Comparison of ENCODE assay signal across 21 mouse cellular contexts in genomic region chr2:45608926-45609325, GRCm38 (mm10).
A peak's percentile ranks its signal among the peaks of the same experiment; 100 is the strongest.
DNase-seq lines count a peak whose midpoint lies in the region; ATAC-seq and TF ChIP-seq lines count a peak whose summit lies in the region.
"Had no signal": no experiment of that assay in that cellular context is flagged by ENCODE, and none has a peak within 500 bp of the region (broad histone marks: within the 10 kb centered on the region; RNA-seq: fewer than 3 reads in every experiment).

No protein-coding gene starts in this region.

- no peaks in the 10 kb centered on the region for H3K27me3 ChIP-seq in intestine, embryonic 15.5 days (replicated peaks)
- H3K27me3 ChIP-seq in intestine, embryonic 16.5 days (replicated peaks; ENCODE audit: control insufficient read depth, insufficient read depth, low read length): no peaks in the 10 kb centered on the region
- no peaks in the 10 kb centered on the region for H3K27me3 ChIP-seq in intestine, postnatal 0 days (replicated peaks; ENCODE audit: control insufficient read depth, insufficient read depth, low read length)
- H3K27me3 ChIP-seq in lung, postnatal 0 days (replicated peaks; ENCODE audit: insufficient read depth, low read length): no peaks in the 10 kb centered on the region
- H3K27me3 ChIP-seq in forebrain, embryonic 11.5 days (ENCODE audit: control insufficient read depth, insufficient read depth, low read length): no peaks in the 10 kb centered on the region
- H3K27me3 ChIP-seq: CH12.LX, Patski had no signal

- H3K4me2 ChIP-seq in intestine, embryonic 15.5 days (replicated peaks): no peak overlapping the region
- no peak overlapping the region for H3K4me2 ChIP-seq in intestine, embryonic 16.5 days (ENCODE audit: low read depth, low read length)
- no peak overlapping the region for H3K4me2 ChIP-seq in intestine, postnatal 0 days (replicated peaks; ENCODE audit: low read depth)
- H3K4me2 ChIP-seq in lung, postnatal 0 days (replicated peaks; ENCODE audit: low read depth, low read length): no peak overlapping the region
- H3K4me2 ChIP-seq in forebrain, embryonic 11.5 days (ENCODE audit: low read depth, low read length, severe bottlenecking): no peak overlapping the region

- H3K4me1 ChIP-seq in intestine, embryonic 15.5 days (replicated peaks): no peaks in the 10 kb centered on the region
- no peaks in the 10 kb centered on the region for H3K4me1 ChIP-seq in intestine, embryonic 16.5 days (ENCODE audit: control insufficient read depth, insufficient read depth, low read length)
- H3K4me1 ChIP-seq in intestine, postnatal 0 days (replicated peaks; ENCODE audit: control insufficient read depth, insufficient read depth, low read length): no peaks in the 10 kb centered on the region
- no peaks in the 10 kb centered on the region for H3K4me1 ChIP-seq in lung, postnatal 0 days (ENCODE audit: insufficient read depth, low read depth, low read length)
- H3K4me1 ChIP-seq in forebrain, embryonic 11.5 days (replicated peaks; ENCODE audit: control insufficient read depth, insufficient read depth, low read length): no peaks in the 10 kb centered on the region

- no peak for TF ChIP-seq EP300 in lung, postnatal 0 days (IDR thresholded peaks at IDR 0.05)

- 91% methylated on average over 1 of the region's 1 CpGs for WGBS in intestine, embryonic 15.5 days
- 81% methylated on average over 1 of the region's 1 CpGs for WGBS in intestine, embryonic 16.5 days
- 63% methylated on average over 1 of the region's 1 CpGs for WGBS in intestine, postnatal 0 days
- WGBS in lung, postnatal 0 days: 97% methylated on average over 1 of the region's 1 CpGs
- WGBS in forebrain, embryonic 11.5 days: 96% methylated on average over 1 of the region's 1 CpGs

- ATAC-seq in intestine, embryonic 15.5 days: 0 out of 2 replicates have a peak, but pooled peaks have one; percentile 41
- ATAC-seq in intestine, embryonic 16.5 days: peak; percentile 71; the same call in 1 of the 2 replicates
- ATAC-seq in intestine, postnatal 0 days: peak; percentile 72
- ATAC-seq in lung, postnatal 0 days: no peak
- ATAC-seq in forebrain, embryonic 11.5 days (replicated peaks; ENCODE audit: low FRiP score): no peak
- ATAC-seq: activated CD4-positive, CD25-positive, alpha-beta regulatory T cell, adult 4 months; CD4-positive, CD25-positive, alpha-beta regulatory T cell, adult 4 months; Patski had no signal

- no peak overlapping the region for H3K4me3 ChIP-seq in intestine, embryonic 15.5 days (replicated peaks)
- H3K4me3 ChIP-seq in intestine, embryonic 16.5 days (ENCODE audit: low read length): no peak overlapping the region
- H3K4me3 ChIP-seq in intestine, postnatal 0 days (ENCODE audit: low read depth, low read length): no peak overlapping the region
- H3K4me3 ChIP-seq in lung, postnatal 0 days (ENCODE audit: low read depth, low read length): no peak overlapping the region
- no peak overlapping the region for H3K4me3 ChIP-seq in forebrain, embryonic 11.5 days (ENCODE audit: low read depth, low read length)

- H3K9me3 ChIP-seq in intestine, embryonic 15.5 days: no peaks in the 10 kb centered on the region
- H3K9me3 ChIP-seq in intestine, embryonic 16.5 days (ENCODE audit: control insufficient read depth, low read length): no peaks in the 10 kb centered on the region
- no peaks in the 10 kb centered on the region for H3K9me3 ChIP-seq in intestine, postnatal 0 days (ENCODE audit: control insufficient read depth)
- H3K9me3 ChIP-seq in lung, postnatal 0 days (ENCODE audit: low read length): no peaks in the 10 kb centered on the region
- H3K9me3 ChIP-seq in forebrain, embryonic 11.5 days (ENCODE audit: control insufficient read depth, low read length): no peaks in the 10 kb centered on the region
- H3K9me3 ChIP-seq: G1E had no signal

- H3K9ac ChIP-seq in intestine, embryonic 15.5 days: no peak overlapping the region
- H3K9ac ChIP-seq in intestine, embryonic 16.5 days (ENCODE audit: low read depth, low read length): no peak overlapping the region
- no peak overlapping the region for H3K9ac ChIP-seq in intestine, postnatal 0 days (ENCODE audit: low read depth, low read length)
- no peak overlapping the region for H3K9ac ChIP-seq in lung, postnatal 0 days (replicated peaks; ENCODE audit: low read depth)
- H3K9ac ChIP-seq in forebrain, embryonic 11.5 days (ENCODE audit: low read length): no peak overlapping the region

- no peaks in the 10 kb centered on the region for H3K36me3 ChIP-seq in intestine, embryonic 15.5 days
- H3K36me3 ChIP-seq in intestine, embryonic 16.5 days (ENCODE audit: control insufficient read depth, insufficient read depth, low read length): no peaks in the 10 kb centered on the region
- H3K36me3 ChIP-seq in intestine, postnatal 0 days (ENCODE audit: control insufficient read depth, insufficient read depth): no peaks in the 10 kb centered on the region
- H3K36me3 ChIP-seq in lung, postnatal 0 days (ENCODE audit: insufficient read depth, low read length): no peaks in the 10 kb centered on the region
- no peaks in the 10 kb centered on the region for H3K36me3 ChIP-seq in forebrain, embryonic 11.5 days (ENCODE audit: control insufficient read depth, insufficient read depth, low read length)
- H3K36me3 ChIP-seq: G1E had no signal

- intact Hi-C loops in gastrocnemius, postnatal 36 days (cut with DNase I): no loop called here

- no peak overlapping the region for H3K27ac ChIP-seq in intestine, embryonic 15.5 days
- no peak overlapping the region for H3K27ac ChIP-seq in intestine, embryonic 16.5 days (ENCODE audit: low read length)
- no peak overlapping the region for H3K27ac ChIP-seq in intestine, postnatal 0 days (ENCODE audit: low read depth, low read length)
- H3K27ac ChIP-seq in lung, postnatal 0 days (ENCODE audit: low read length): no peak overlapping the region
- no peak overlapping the region for H3K27ac ChIP-seq in forebrain, embryonic 11.5 days (ENCODE audit: low read depth, low read length)

- TF ChIP-seq CTCF in intestine, postnatal 0 days (IDR thresholded peaks at IDR 0.05; ENCODE audit: low read depth): no peak
- TF ChIP-seq CTCF in lung, postnatal 0 days (IDR thresholded peaks at IDR 0.05): no peak

- no peak for DNase-seq in gastrocnemius, postnatal 36 days
- DNase-seq in lung, postnatal 0 days (ENCODE audit: low spot score): no peak
- DNase-seq in forebrain, embryonic 11.5 days (ENCODE audit: low spot score): no peak
- DNase-seq: adrenal gland, adult 2 months; adrenal gland, adult 8-10 months; adrenal gland, postnatal 10 days; adrenal gland, postnatal 14 days; adrenal gland, postnatal 25 days; adrenal gland, postnatal 36 days; B cell, adult 2 months; cerebellum, adult 11 months; cerebellum, adult 11-12 months; cerebellum, adult 18-20 months had no signal

Comparison
In these comparisons a context has a peak if more than half of its experiments do, and no peak if none do; other contexts are left out.
1. ATAC-seq: peak in intestine, embryonic 15.5 days (single experiment), intestine, embryonic 16.5 days (single experiment) and intestine, postnatal 0 days (single experiment); none in lung, postnatal 0 days (single experiment) and forebrain, embryonic 11.5 days (single experiment).